Mouse (Mus musculus) heart, postnatal 0 days (tissue): Measurements from ENCODE around the gene Pla2g15.

ENCODE experiments used
- CTCF ChIP-seq: IDR thresholded peaks from 2 replicates; pipeline ENCODE4 v1.5.1; 2016; ENCODE audit warnings: antibody characterized with exemption, control low read depth, low read depth
- EP300 ChIP-seq: IDR thresholded peaks from 2 replicates; pipeline ENCODE4 v1.6.1; 2016; ENCODE audit warnings: antibody characterized with exemption, low read depth

DNA sequence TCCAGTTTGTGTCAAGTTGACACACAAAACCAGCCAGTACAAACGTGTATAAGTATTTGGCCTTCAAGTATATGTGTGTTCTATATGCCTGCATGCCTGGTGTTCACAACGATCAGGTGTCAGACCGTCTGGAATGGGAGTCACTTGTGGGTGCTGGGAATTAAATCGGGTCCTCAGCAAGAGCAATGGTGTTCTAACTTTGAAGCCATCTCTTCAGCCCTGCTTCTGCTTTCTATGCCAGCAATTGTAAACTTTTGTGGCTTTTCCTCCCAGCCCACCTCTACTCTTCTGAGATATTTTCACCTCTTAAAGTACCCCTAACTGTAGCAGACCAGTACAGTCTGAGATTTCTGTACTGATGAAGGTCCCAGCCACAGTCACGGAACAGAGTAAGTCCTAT lies 10.0 kb upstream of the Pla2g15 start:
- TF ChIP-seq CTCF (no peak), EP300 (no peak)
